Mouse (Mus musculus) limb, embryonic 14.5 days (tissue): Measurements from ENCODE around the gene Nrgn. TPM values are rescaled to one million over a fixed set of nuclear protein-coding genes. Genes with fewer than 3 reads are reported as not detected.

Experiments
- ATAC-seq: fragments of 200-750 bp; cut with Nextera tagmentation; 2 replicates; pipeline ENCODE4 v1.8.0; 2017; ENCODE audit warnings: low read depth, moderate number of reproducible peaks, moderate TSS enrichment; ENCODE audit not compliant: low FRiP score
- DNase-seq: peaks from one replicate; pipeline ENCODE4 v3.0.0-alpha.2; 2015; ENCODE audit warnings: low spot score
- H3K27ac ChIP-seq: fragments of 300-500 bp; sonication (generic); replicated peaks from 2 replicates; pipeline ENCODE4 v1.5.1; 2014; ENCODE audit warnings: low read depth, mild to moderate bottlenecking, low read length, moderate library complexity, mixed read lengths
- H3K27me3 ChIP-seq: fragments of 300-500 bp; sonication (generic); 2 replicates; pipeline ENCODE4 v1.6.1; 2014; ENCODE audit warnings: low read length, mixed read lengths; ENCODE audit not compliant: control insufficient read depth, insufficient read depth
- H3K36me3 ChIP-seq: fragments of 300-500 bp; sonication (generic); 2 replicates; pipeline ENCODE4 v1.6.1; 2014; ENCODE audit warnings: mild to moderate bottlenecking, low read length, moderate library complexity, mixed read lengths; ENCODE audit not compliant: control insufficient read depth, insufficient read depth
- H3K4me1 ChIP-seq: fragments of 300-500 bp; sonication (generic); 2 replicates; pipeline ENCODE4 v1.6.1; 2014; ENCODE audit warnings: antibody characterized with exemption, low read length, mixed read lengths; ENCODE audit not compliant: control insufficient read depth, insufficient read depth
- H3K4me2 ChIP-seq: fragments of 300-500 bp; sonication (generic); replicated peaks from 2 replicates; pipeline ENCODE4 v1.6.1; 2014; ENCODE audit warnings: low read depth, mild to moderate bottlenecking, low read length, moderate library complexity; ENCODE audit not compliant: severe bottlenecking
- H3K4me3 ChIP-seq: fragments of 300-500 bp; sonication (generic); replicated peaks from 2 replicates; pipeline ENCODE4 v1.5.1; 2014; ENCODE audit warnings: low read length
- H3K9ac ChIP-seq: fragments of 300-500 bp; sonication (generic); 2 replicates; pipeline ENCODE4 v1.6.1; 2014; ENCODE audit warnings: mild to moderate bottlenecking, low read depth, low read length, moderate library complexity; ENCODE audit not compliant: severe bottlenecking
- H3K9me3 ChIP-seq: fragments of 300-500 bp; sonication (generic); 2 replicates; pipeline ENCODE4 v1.6.1; 2016; ENCODE audit warnings: low read length; ENCODE audit not compliant: control insufficient read depth
- POLR2A ChIP-seq: fragments of 200-500 bp; IDR thresholded peaks from 2 replicates; pipeline ENCODE4 v1.8.0; 2012; ENCODE audit warnings: inconsistent platforms, mild to moderate bottlenecking, moderate library complexity, borderline replicate concordance; ENCODE audit not compliant: insufficient read depth, insufficient read length; ENCODE audit errors: extremely low read depth
- WGBS: fragments of 180-500 bp; shearing (Covaris S2); extraction: QIAGEN DNeasy Blood & Tissue Kit; methylation state at CpG from one replicate; pipeline ENCODE4 v1.1.7; 2014; 5-methylcytosine and 5-hydroxymethylcytosine counted together
- polyA plus RNA-seq, 2 experiments: library from polyadenylated mRNA; depleted of rRNA in 1 of 2; stranded (reverse) in 1 of 2; unstranded in 1 of 2; fragments of >200 nt; fragmentation: Nextera tagmentation in 1 of 2; extraction: Ambion mirVana in 1 of 2; gene quantifications; 2 replicates each; pipeline versions ENCODE4 v1.2.1 to v1.2.3; 2012 to 2014

Nrgn gene
- polyA plus RNA-seq, 2 experiments: 17.2 to 17.7 TPM

DNA sequence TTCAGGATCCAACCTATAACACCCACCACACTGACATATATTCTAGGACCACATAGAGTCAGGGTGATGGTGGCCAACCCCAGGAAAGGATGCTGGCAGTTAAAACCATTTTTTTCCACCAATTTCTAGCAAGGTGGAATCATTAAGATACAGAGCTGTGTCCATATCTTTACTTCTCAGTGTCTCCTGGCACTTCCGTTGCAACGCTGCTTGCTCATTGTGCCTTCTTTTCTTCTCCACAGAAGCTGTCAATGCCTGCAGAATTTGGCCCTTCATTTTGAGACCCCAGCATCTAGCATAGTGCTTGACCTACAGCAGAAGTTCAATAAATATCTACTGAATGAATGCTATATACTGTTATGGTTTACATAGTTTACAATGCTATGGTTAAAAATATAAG is 14.3 kb upstream of the Nrgn start:
- H3K27me3 ChIP-seq: no peaks in the 10 kb centered on the region
- no peaks in the 10 kb centered on the region for H3K9me3 ChIP-seq
- H3K4me2 ChIP-seq: no peak overlapping the region
- H3K27ac ChIP-seq: no peak overlapping the region
- no peaks in the 10 kb centered on the region for H3K36me3 ChIP-seq
- WGBS: 66% methylated on average over 2 of the region's 2 CpGs
- no peak overlapping the region for H3K9ac ChIP-seq
- no peak overlapping the region for H3K4me3 ChIP-seq
- peaks cover 10% of the 10 kb centered on the region for H3K4me1 ChIP-seq
- DNase-seq: no peak
- TF ChIP-seq POLR2A: no peak
- no peak for ATAC-seq

GRCm38 (mm10) chr9:37563805-37564204 is 11.1 kb upstream of the Nrgn start:
- Histone ChIP-seq H3K4me1 (peaks cover 10% of the 10 kb centered on the region), H3K36me3 (no peaks in the 10 kb centered on the region), H3K27me3 (no peaks in the 10 kb centered on the region), H3K4me2 (no peak overlapping the region), H3K9me3 (no peaks in the 10 kb centered on the region), H3K4me3 (no peak overlapping the region), H3K27ac (no peak overlapping the region), H3K9ac (no peak overlapping the region)
- TF ChIP-seq POLR2A: no peak
- no peak for DNase-seq
- 52% methylated on average over 1 of the region's 1 CpGs for WGBS
- no peak for ATAC-seq

GRCm38 (mm10) chr9:37560617-37561016 is 7.9 kb upstream of the Nrgn start:
- Histone ChIP-seq H3K27me3 (no peaks in the 10 kb centered on the region), H3K4me1 (no peaks in the 10 kb centered on the region), H3K36me3 (no peaks in the 10 kb centered on the region), H3K9me3 (no peaks in the 10 kb centered on the region), H3K27ac (no peak overlapping the region), H3K4me2 (no peak overlapping the region), H3K9ac (no peak overlapping the region), H3K4me3 (no peak overlapping the region)
- ATAC-seq (no peak), DNase-seq (no peak)
- WGBS: 95% methylated on average over 2 of the region's 2 CpGs
- TF ChIP-seq POLR2A: no peak

- Histone ChIP-seq H3K9me3 (no peaks in the 10 kb centered on the region), H3K4me1 (peaks cover 7% of the 10 kb centered on the region), H3K27me3 (peaks cover 16% of the 10 kb centered on the region), H3K4me3 (no peak overlapping the region), H3K9ac (no peak overlapping the region), H3K27ac (no peak overlapping the region), H3K36me3 (no peaks in the 10 kb centered on the region), H3K4me2 (no peak overlapping the region)
- WGBS: 74% methylated on average over 3 of the region's 3 CpGs
- TF ChIP-seq POLR2A: no peak
- DNase-seq (no peak), ATAC-seq (no peak)
Observed at GRCm38 (mm10) chr9:37556366-37556765, 3.7 kb upstream of the Nrgn start.

- Histone ChIP-seq H3K4me3 (no peak within 1 kb of the TSS), H3K9ac (no peak within 1 kb of the TSS), H3K27me3 (peaks cover 28% of the 10 kb centered on the region), H3K36me3 (no peaks in the 10 kb centered on the region), H3K4me2 (no peak within 1 kb of the TSS), H3K4me1 (peaks cover 7% of the 10 kb centered on the region), H3K27ac (no peak within 1 kb of the TSS), H3K9me3 (no peaks in the 10 kb centered on the region)
- WGBS: 26% methylated on average over 7 of the region's 7 CpGs
- DNase-seq (no peak), ATAC-seq (no peak)
- TF ChIP-seq POLR2A: no peak
Observed at GRCm38 (mm10) chr9:37554838-37555748, 2.4 kb upstream of the Nrgn start, which contains the start of gene Siae. Gene Siae, plus strand, starts transcription at chr9:37555698.
